Mouse (Mus musculus) naive thymus-derived CD4-positive, alpha-beta T cell, adult 5 months (primary cell): Measurements from ENCODE around the gene Mup17. TPM values are rescaled to one million over a fixed set of nuclear protein-coding genes. Genes with fewer than 3 reads are reported as not detected.

ENCODE experiments used
- polyA plus RNA-seq: library from polyadenylated mRNA; unstranded; fragments of 100-300 nt; shearing (Covaris generic); gene quantifications from one replicate; pipeline ENCODE4 v1.2.1, GENCODE M21; 2017

Gene Mup17
- polyA plus RNA-seq, result not detected

GRCm38 (mm10) chr4:61595771-61596170, at the start of gene Mup17:
Gene Mup17, minus strand, starts transcription at chr4:61595871.

Other genes starting within 250 kb of the Mup17 start
- gene Mup15, start 156.1 kb downstream of the Mup17 start, polyA plus RNA-seq, result not detected
- not detected for gene Mup16, start 76.3 kb downstream of the Mup17 start, polyA plus RNA-seq
- gene Mup18, start 78.3 kb upstream of the Mup17 start, polyA plus RNA-seq, result not detected
- gene Mup19, start 186.4 kb upstream of the Mup17 start, polyA plus RNA-seq, result not detected
- gene Mup5, start 239.4 kb upstream of the Mup17 start, polyA plus RNA-seq, result not detected